Mouse (Mus musculus) adrenal gland, postnatal 10 days (tissue): ENCODE measurements at regions not wholly inside any gene's neighbourhood (a gene's known extent, or its start where the extent isn't known, plus 50 kb on each side); places are given as distances from the start of the nearest gene placed in this dataset.
A peak's percentile ranks its signal among the peaks of the same experiment; 100 is the strongest.

Experiments used
- DNase-seq: peaks from one replicate; pipeline ENCODE4 v3.0.0; 2021; ENCODE audit warnings: mixed read lengths

DNA sequence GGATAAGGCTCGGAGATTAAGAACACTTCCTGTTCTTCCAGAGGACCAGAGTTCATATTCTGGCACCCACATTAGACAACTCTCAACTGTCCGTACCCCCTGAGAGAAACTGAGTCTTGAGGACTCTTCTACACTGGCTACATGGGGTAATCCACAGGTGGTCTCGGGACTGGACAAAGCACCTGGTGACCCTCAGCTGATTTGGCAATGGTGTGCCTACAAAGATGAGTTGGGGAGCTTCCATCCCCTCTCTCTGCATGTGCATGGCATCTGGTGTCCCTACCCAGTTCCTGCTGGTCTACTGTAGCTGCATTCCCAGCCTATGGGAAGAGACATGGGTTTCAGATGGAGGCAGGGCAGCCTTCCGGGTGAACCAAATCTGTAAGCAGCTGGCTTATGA lies 61.2 kb upstream of the Kcnj15 start:
- DNase-seq = no peak

DNA sequence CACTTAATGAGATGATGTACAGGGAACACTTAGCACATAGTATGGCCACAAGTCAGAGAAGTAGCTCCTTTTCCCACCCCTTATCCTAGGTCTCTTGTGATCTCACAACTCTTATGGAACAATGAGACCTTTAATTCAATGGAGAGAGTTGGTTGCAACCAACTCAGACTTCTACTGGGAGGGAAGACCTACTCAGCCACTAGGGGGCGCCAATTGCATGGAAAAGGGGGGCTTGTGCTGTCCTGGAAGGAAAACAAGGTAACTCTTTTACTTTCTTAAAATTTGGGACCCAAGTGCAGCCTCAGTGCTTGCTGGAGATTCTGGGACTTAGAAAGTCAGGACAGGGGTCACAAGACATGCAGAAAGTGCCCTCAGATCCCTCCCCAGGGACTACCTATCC lies 60.7 kb upstream of the Kcnj15 start:
- DNase-seq = peak; percentile 89

- no peak for DNase-seq
Observed at GRCm38 (mm10) chr16:95198795-95199563, 58.4 kb upstream of the Kcnj15 start.

- DNase-seq = no peak
Observed at GRCm38 (mm10) chr16:95202126-95202883, 55.1 kb upstream of the Kcnj15 start.

DNA sequence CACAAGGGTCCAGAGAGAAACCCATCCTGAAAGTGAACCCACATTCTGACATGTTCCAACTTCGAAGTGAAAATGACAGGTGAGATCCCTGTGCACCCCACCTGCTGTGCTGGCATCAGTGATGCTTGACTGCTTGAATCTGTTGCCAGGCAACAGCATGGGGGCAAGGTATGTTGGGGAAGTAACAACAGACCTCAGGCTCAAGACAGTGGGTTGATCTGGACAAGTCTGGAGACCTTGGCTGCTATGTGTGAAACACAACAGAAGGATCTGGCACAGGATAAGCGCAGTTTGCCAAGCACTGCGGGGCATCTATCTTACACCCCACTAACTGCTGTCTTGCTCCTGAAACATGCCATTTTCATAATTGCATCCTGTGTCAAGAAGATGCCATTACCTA lies 54.3 kb upstream of the Kcnj15 start:
- no peak for DNase-seq

- no peak for DNase-seq
Observed at GRCm38 (mm10) chr16:95203790-95204189, 53.6 kb upstream of the Kcnj15 start.

DNA sequence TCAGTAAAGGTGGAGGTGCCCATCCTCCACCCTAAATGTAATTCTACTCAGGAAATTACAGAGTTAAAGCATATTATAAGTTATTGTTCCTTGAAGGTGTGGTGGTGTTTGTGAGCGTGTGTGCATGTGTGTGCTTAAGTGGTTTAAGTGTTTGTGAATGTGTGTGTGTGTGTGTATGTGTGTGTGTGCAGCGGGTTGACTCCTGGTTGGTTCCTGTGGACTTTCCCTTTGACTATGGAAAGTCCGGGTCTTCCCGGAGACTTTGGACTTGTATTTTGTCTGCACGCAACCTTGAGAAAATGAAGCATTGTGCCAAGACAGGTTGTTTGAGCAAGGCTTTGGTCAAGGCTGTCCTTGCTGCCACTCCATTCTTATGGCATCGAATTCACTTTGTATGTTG lies 52.9 kb upstream of the Kcnj15 start:
- no peak for DNase-seq

GRCm38 (mm10) chr16:95206445-95206844 lies 50.9 kb upstream of the Kcnj15 start:
- DNase-seq = no peak

DNA sequence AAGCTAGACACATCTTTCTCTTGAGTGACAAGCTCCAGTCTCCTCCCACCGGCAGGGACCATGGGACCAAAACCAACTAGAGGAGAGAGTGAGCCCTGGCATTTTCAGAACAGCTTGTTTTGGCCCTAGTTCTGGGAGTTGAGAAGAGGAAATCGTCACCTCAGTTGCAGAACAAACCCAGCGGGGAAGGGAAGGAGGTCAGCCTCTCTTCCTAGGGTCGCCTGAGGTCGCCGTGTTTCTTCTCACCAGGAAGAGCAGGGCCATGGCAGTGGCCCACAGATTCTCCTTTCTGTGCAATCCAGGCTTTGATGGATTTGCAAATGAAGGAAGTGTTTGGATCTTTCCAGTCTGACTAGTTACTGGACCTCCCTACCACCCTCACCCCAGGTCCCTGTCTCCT lies 49.8 kb upstream of the Kcnj15 start:
- DNase-seq = no peak
